Mouse (Mus musculus) erythroblast, embryonic 14.5 days (primary cell): ENCODE results near the gene Ints11. TPM values are rescaled to one million over a fixed set of nuclear protein-coding genes. Genes with fewer than 3 reads are reported as not detected.

ENCODE experiments used
- H3K27me3 ChIP-seq: 2 replicates; pipeline ENCODE4 v1.6.1; 2012; ENCODE audit warnings: inconsistent platforms; ENCODE audit not compliant: control insufficient read depth
- H3K36me3 ChIP-seq: 2 replicates; pipeline ENCODE4 v1.6.1; 2012; ENCODE audit warnings: mild to moderate bottlenecking, inconsistent platforms; ENCODE audit not compliant: control insufficient read depth
- H3K4me1 ChIP-seq: 2 replicates; pipeline ENCODE4 v1.6.1; 2012; ENCODE audit warnings: inconsistent platforms; ENCODE audit not compliant: control insufficient read depth
- H3K4me3 ChIP-seq: replicated peaks from 2 replicates; pipeline ENCODE3; 2012; ENCODE audit warnings: moderate library complexity, mild to moderate bottlenecking, inconsistent platforms
- H3K9me3 ChIP-seq: 2 replicates; pipeline ENCODE4 v1.6.1; 2012; ENCODE audit warnings: low read length, inconsistent platforms, mixed read lengths; ENCODE audit not compliant: control insufficient read depth
- GATA1 ChIP-seq: IDR thresholded peaks from 2 replicates; pipeline ENCODE4 v1.6.1; 2012; ENCODE audit warnings: low read length, inconsistent platforms, mixed read lengths
- TAL1 ChIP-seq: IDR thresholded peaks from 3 replicates; pipeline ENCODE4 v1.6.1; 2012; ENCODE audit warnings: low read length, inconsistent platforms, mixed read lengths
- polyA plus RNA-seq: library from polyadenylated mRNA; stranded (reverse); fragments of >175 nt; gene quantifications from 2 replicates; pipeline ENCODE4 v1.2.3, GENCODE M21; 2012

Ints11 gene
- polyA plus RNA-seq, 1 experiment = 0.94 TPM

DNA sequence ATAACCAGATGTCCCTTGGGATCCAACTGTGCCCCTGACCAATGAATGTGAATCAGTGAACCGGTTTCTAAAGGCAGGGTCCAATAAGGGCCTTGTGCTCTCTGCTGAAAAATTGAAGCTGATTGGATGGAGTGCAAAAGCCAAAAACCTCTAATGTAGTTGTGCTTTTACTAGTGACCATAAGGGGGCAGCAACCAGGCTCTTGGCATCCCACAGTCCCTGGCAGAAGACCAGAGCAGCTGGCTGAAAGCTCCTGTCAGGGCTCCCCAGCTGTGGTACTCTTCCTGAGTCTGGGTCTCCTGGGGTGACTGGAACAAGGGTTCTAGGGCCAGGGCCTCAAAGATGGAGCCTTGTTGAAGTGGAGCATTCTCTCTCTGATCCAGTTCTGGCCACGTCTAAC lies 35.5 kb upstream of the Ints11 start:
- H3K4me3 ChIP-seq = no peak overlapping the region
- peaks cover 8% of the 10 kb centered on the region for H3K27me3 ChIP-seq
- no peaks in the 10 kb centered on the region for H3K9me3 ChIP-seq
- no peak for TF ChIP-seq GATA1
- TF ChIP-seq TAL1 = no peak
- peaks cover 30% of the 10 kb centered on the region for H3K36me3 ChIP-seq
- peaks cover 37% of the 10 kb centered on the region for H3K4me1 ChIP-seq

- Histone ChIP-seq H3K4me3 (no peak overlapping the region), H3K36me3 (peaks cover 16% of the 10 kb centered on the region), H3K9me3 (no peaks in the 10 kb centered on the region; the same call in 1 of the 2 replicates), H3K4me1 (peaks cover 45% of the 10 kb centered on the region), H3K27me3 (peaks cover 43% of the 10 kb centered on the region)
- no peak for TF ChIP-seq GATA1
- no peak for TF ChIP-seq TAL1
Measured at GRCm38 (mm10) chr4:155837404-155838010, 31.8 kb upstream of the Ints11 start.

DNA sequence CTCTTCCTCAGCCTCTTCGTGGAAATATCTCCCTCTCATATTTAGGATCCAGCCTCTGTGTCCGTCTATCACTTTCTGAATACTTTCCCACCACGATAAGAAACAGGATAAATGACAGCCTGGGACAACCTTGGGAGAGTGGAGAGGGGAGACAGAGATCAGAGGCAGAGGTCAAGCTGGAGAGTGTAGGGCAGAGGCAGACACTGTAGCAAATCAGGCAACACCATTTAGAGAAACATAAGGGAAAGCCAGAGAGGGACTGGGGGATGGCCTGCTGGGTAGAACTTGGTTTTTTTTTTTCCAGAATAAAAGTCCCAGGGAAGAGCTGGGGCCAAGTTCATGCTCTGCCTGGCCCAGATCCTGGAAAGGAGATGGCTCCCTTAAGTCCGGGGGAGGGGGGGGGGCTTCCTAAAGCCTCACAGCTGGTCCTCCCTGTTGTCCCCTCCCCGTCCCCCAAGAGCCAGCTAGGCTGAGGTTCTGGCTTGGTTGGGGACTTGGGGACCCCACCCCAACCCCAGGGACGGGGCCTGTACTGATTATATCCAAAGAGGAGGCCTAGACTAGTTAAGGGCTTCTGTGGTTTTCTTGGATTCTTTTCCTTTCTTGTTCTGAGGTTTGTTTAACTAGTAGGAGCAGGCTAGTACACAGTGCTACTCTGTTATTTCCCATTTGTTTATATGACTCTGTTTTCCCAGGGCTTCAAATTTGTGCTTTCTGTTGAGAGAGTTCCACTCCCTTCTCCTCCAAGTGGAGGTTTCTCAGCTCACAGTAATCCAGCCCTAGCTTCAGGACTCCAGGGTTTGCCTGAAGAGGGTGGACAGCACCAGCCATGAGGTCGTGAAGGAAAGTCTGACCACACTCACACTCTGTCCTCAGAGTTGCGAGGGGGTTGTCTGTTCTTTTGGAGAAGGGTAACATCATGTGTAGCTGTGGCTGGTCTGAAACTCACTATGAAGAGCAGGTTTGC lies 30.9 kb upstream of the Ints11 start:
- Histone ChIP-seq H3K36me3 (peaks cover 7% of the 10 kb centered on the region), H3K9me3 (no peaks in the 10 kb centered on the region; the same call in 1 of the 2 replicates), H3K27me3 (peaks cover 53% of the 10 kb centered on the region), H3K4me3 (no peak overlapping the region), H3K4me1 (peaks cover 35% of the 10 kb centered on the region)
- TF ChIP-seq GATA1 = no peak

DNA sequence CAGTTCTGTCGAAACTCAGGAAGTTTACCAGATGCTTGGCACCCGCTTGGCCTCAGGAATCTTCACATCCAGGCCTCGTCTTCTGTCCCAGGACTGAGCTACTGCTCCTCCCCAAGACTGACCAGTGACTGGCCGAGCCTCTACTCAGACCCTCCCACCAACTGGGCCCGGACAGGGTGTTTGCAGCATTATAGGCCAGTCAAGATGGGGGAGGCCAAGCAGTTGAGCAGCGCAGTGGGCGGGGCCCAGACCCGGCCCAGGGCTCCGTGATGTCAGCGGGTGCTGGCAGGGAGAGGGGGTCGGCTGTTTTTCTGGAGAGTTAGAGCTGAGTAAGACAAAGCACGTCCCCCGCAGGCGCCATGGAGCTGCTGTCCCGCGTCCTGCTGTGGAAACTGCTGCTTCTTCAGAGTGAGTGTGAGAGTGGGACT lies 29.8 kb upstream of the Ints11 start, which contains the start of gene Mxra8:
Gene Mxra8, plus strand, starts transcription at position 198 of the 428 bp plus-strand sequence.
- Histone ChIP-seq H3K4me1 (peaks cover 27% of the 10 kb centered on the region), H3K27me3 (peaks cover 57% of the 10 kb centered on the region), H3K36me3 (no peaks in the 10 kb centered on the region), H3K4me3 (peak within 1 kb of the TSS; percentile 65), H3K9me3 (no peaks in the 10 kb centered on the region; the same call in 1 of the 2 replicates)
- TF ChIP-seq GATA1 (no peak), TAL1 (no peak)

- no peaks in the 10 kb centered on the region for H3K36me3 ChIP-seq
- H3K27me3 ChIP-seq = peaks cover 57% of the 10 kb centered on the region
- TF ChIP-seq TAL1 = no peak
- TF ChIP-seq GATA1 = no peak
- H3K4me3 ChIP-seq = peak overlapping the region; percentile 65
- H3K9me3 ChIP-seq = no peaks in the 10 kb centered on the region; the same call in 1 of the 2 replicates
- peaks cover 27% of the 10 kb centered on the region for H3K4me1 ChIP-seq
Measured at GRCm38 (mm10) chr4:155840076-155841002, 29.0 kb upstream of the Ints11 start.

DNA sequence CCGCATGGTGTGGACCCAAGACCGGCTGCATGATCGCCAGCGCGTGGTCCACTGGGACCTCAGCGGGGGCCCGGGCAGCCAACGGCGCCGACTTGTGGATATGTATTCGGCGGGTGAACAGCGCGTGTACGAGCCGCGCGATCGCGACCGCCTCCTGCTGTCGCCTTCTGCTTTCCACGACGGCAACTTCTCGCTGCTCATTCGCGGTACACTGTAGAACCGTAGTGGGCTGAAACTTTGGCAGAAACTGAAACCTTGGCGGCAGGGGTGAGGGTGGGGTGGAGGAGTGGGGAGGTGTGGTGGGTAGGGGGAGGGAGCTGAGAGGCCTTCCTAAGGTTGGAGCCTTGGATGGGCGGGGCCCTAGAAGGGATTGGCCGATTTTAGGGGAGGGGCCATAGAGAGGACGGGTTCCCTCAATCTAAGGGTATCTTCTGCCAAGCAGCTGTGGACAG lies 28.3 kb upstream of the Ints11 start:
- Histone ChIP-seq H3K9me3 (no peaks in the 10 kb centered on the region; the same call in 1 of the 2 replicates), H3K36me3 (no peaks in the 10 kb centered on the region), H3K27me3 (peaks cover 61% of the 10 kb centered on the region), H3K4me1 (peaks cover 27% of the 10 kb centered on the region), H3K4me3 (peak overlapping the region; percentile 65)
- TF ChIP-seq TAL1 = no peak
- no peak for TF ChIP-seq GATA1

DNA sequence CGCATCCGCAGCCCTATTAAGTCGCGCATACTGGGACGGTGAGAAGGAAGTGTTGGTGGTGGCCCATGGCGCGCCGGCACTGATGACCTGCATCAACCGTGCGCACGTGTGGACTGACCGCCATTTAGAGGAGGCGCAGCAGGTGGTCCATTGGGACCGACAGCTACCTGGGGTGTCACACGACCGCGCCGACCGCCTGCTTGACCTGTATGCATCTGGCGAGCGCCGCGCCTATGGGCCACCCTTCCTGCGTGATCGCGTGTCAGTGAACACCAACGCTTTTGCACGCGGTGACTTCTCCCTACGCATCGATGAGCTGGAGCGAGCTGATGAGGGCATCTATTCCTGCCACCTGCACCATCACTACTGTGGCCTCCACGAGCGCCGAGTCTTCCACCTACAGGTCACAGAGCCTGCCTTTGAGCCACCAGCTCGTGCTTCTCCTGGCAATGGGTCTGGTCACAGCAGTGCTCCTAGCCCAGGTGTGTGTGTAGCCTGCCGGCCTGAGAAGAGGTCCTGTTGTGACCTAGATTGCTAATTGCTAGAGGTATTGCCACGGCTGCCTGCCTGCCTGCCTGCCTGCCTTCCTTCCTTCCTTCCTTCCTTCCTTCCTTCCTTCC lies 27.6 kb upstream of the Ints11 start:
- Histone ChIP-seq H3K4me3 (peak overlapping the region; percentile 65), H3K36me3 (no peaks in the 10 kb centered on the region), H3K9me3 (no peaks in the 10 kb centered on the region; the same call in 1 of the 2 replicates), H3K4me1 (peaks cover 32% of the 10 kb centered on the region), H3K27me3 (peaks cover 61% of the 10 kb centered on the region)
- no peak for TF ChIP-seq GATA1
- no peak for TF ChIP-seq TAL1

DNA sequence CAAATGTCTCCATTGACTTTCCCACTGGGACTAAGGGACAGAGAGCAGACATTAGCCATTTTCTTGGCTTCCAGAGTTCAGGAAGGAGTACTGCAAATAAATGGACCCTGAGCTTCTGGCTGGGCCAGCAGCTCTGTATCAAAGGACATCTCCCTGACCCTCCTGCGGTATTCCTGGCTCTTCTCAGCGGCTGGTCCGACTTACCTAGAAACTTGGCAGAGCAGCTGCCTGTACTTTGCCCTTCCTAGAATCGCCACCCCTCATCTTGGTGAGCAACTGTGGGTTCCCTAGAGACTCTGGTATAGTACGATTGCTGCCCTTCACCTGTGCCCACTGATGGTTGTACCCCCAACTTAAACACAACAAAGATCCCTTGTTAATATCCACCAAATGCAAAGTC lies 26.1 kb upstream of the Ints11 start:
- Histone ChIP-seq H3K27me3 (peaks cover 55% of the 10 kb centered on the region), H3K4me3 (no peak overlapping the region), H3K9me3 (no peaks in the 10 kb centered on the region; the same call in 1 of the 2 replicates), H3K36me3 (no peaks in the 10 kb centered on the region), H3K4me1 (peaks cover 43% of the 10 kb centered on the region)
- no peak for TF ChIP-seq TAL1
- TF ChIP-seq GATA1 = no peak
